Mouse (Mus musculus) layer of hippocampus, adult 2 months (tissue): ENCODE results near the gene Zfp869. TPM values are rescaled to one million over a fixed set of nuclear protein-coding genes. Genes with fewer than 3 reads are reported as not detected.
"Not testable (repeated sequence)": the region's sequence is repeated elsewhere in the genome, so short reads cannot be mapped to it uniquely, and the experiment has no call there.

Experiments used
- DNase-seq, 2 experiments: peaks; one replicate each; pipeline ENCODE4 v3.0.0; 2022; ENCODE audit warnings: low spot score in 2 of 2
- H3K27ac ChIP-seq: fragments of 200-600 bp; 2 replicates; pipeline ENCODE4 v1.8.1; 2022
- H3K4me3 ChIP-seq: fragments of 200-600 bp; 2 replicates; pipeline ENCODE4 v1.8.1; 2022; ENCODE audit warnings: mild to moderate bottlenecking
- CTCF ChIP-seq: fragments of 200-600 bp; conservative IDR thresholded peaks from 2 replicates; pipeline ENCODE4 v1.8.1; 2022; ENCODE audit warnings: antibody characterized with exemption, mild to moderate bottlenecking, moderate library complexity
- long read RNA-seq, 2 experiments: library from polyadenylated mRNA; stranded (forward); transcript quantifications; one replicate each; pipeline ENCODE4 v2.0.0; 2021; ENCODE audit warnings: borderline mapping rate in 2 of 2
- total RNA-seq, 2 experiments: library from RNA; stranded (reverse); gene quantifications; 2 replicates each; pipeline ENCODE4 v1.2.3; 2021

Zfp869 gene
- 10 to 100 TPM; 20.1 to 20.6 TPM for total RNA-seq
- long read RNA-seq, experiment 1, partial matches to known transcripts: 0 of 23 reads
- long read RNA-seq, experiment 1, other reads (novel, unspliced or antisense): 21 of 23 reads
- long read RNA-seq, experiment 2, partial matches to known transcripts: 2 of 40 reads
- long read RNA-seq, experiment 2, other reads (novel, unspliced or antisense): 38 of 40 reads

- H3K27ac ChIP-seq, DNase-seq, H3K4me3 ChIP-seq: not testable (repeated sequence)
Measured at GRCm38 (mm10) chr8:69710624-69711023, at the start of gene Zfp869. TSS of gene Zfp869 (minus strand) at chr8:69710724.

GRCm38 (mm10) chr8:69758316-69758715 is 47.8 kb upstream of the Zfp869 start:
- DNase-seq: no peak
- peak; percentile 55 for TF ChIP-seq CTCF

GRCm38 (mm10) chr8:69752437-69752836 is 41.9 kb upstream of the Zfp869 start:
- Histone ChIP-seq H3K27ac (no peak overlapping the region), H3K4me3 (no peak overlapping the region)
- TF ChIP-seq CTCF: no peak
- DNase-seq: no peak

More at GRCm38 (mm10) chr8:69758316-69758715, 47.8 kb upstream of the Zfp869 start:
- H3K4me3 ChIP-seq: no peak overlapping the region
- no peak overlapping the region for H3K27ac ChIP-seq

GRCm38 (mm10) chr8:69749544-69750454 is 39.3 kb upstream of the Zfp869 start, which contains the start of gene Zfp963:
TSS of gene Zfp963 (minus strand) at chr8:69749970.
- TF ChIP-seq CTCF: no peak; the same call in 1 of the 2 replicates
- Histone ChIP-seq H3K27ac (peak within 1 kb of the TSS; percentile 99), H3K4me3 (peak within 1 kb of the TSS; percentile 87)
- peak; percentile 93 to 95 for DNase-seq

GRCm38 (mm10) chr8:69741231-69741630 is 30.7 kb upstream of the Zfp869 start:
- TF ChIP-seq CTCF: no peak
- no peak for DNase-seq
- Histone ChIP-seq H3K4me3 (no peak overlapping the region), H3K27ac (no peak overlapping the region)

GRCm38 (mm10) chr8:69740763-69741162 is 30.2 kb upstream of the Zfp869 start:
- no peak for TF ChIP-seq CTCF
- H3K4me3 ChIP-seq: no peak overlapping the region
- H3K27ac ChIP-seq: no peak overlapping the region
- no peak for DNase-seq

GRCm38 (mm10) chr8:69735495-69735894 is 25.0 kb upstream of the Zfp869 start:
- DNase-seq: no peak
- H3K27ac ChIP-seq: no peak overlapping the region
- TF ChIP-seq CTCF: no peak
- H3K4me3 ChIP-seq: no peak overlapping the region

- no peak for TF ChIP-seq CTCF
- Histone ChIP-seq H3K4me3 (peak overlapping the region; percentile 50), H3K27ac (peak overlapping the region; percentile 74)
- no peak for DNase-seq
Measured at GRCm38 (mm10) chr8:69717232-69717580, 6.7 kb upstream of the Zfp869 start.

GRCm38 (mm10) chr8:69716403-69717231 is 6.1 kb upstream of the Zfp869 start:
- peak; percentile 94 to 99 for DNase-seq
- Histone ChIP-seq H3K27ac (peak overlapping the region; percentile 99), H3K4me3 (peak overlapping the region; percentile 81)
- no peak for TF ChIP-seq CTCF

- DNase-seq: no peak
- Histone ChIP-seq H3K27ac (peak overlapping the region; percentile 99; the same call in 1 of the 2 replicates), H3K4me3 (peak overlapping the region; percentile 81)
- no peak for TF ChIP-seq CTCF
Measured at GRCm38 (mm10) chr8:69715366-69715765, 4.8 kb upstream of the Zfp869 start.

- Histone ChIP-seq H3K27ac (0 out of 2 replicates have a peak overlapping the region, but pooled peaks have one; percentile 7), H3K4me3 (no peak overlapping the region)
- no peak for DNase-seq
- no peak for TF ChIP-seq CTCF
Measured at GRCm38 (mm10) chr8:69713516-69713915, 3.0 kb upstream of the Zfp869 start.

- TF ChIP-seq CTCF: no peak
- H3K4me3 ChIP-seq: no peak overlapping the region
- H3K27ac ChIP-seq: no peak overlapping the region
- no peak for DNase-seq
Measured at GRCm38 (mm10) chr8:69701810-69702209, 8.7 kb downstream of the Zfp869 start.

GRCm38 (mm10) chr8:69665051-69665450 is 45.5 kb downstream of the Zfp869 start:
- H3K27ac ChIP-seq, DNase-seq: not testable (repeated sequence)

More at GRCm38 (mm10) chr8:69665051-69665450, 45.5 kb downstream of the Zfp869 start:
- H3K4me3 ChIP-seq: not testable (repeated sequence)
